Mouse (Mus musculus) lung, embryonic 14.5 days (tissue): ENCODE measurements around the gene Pigw. TPM values are rescaled to one million over a fixed set of nuclear protein-coding genes. Genes with fewer than 3 reads are reported as not detected.

ENCODE experiments used
- ATAC-seq: fragments of 200-750 bp; cut with Nextera tagmentation; 2 replicates; pipeline ENCODE4 v1.8.0; 2017; ENCODE audit warnings: mild to moderate bottlenecking, moderate TSS enrichment, moderate library complexity; ENCODE audit not compliant: insufficient read depth
- DNase-seq: peaks from one replicate; pipeline ENCODE4 v3.0.0-alpha.2; 2015
- H3K27ac ChIP-seq: fragments of 300-500 bp; sonication (generic); 2 replicates; pipeline ENCODE4 v1.5.1; 2014; ENCODE audit warnings: low read depth, mild to moderate bottlenecking, moderate library complexity
- H3K27me3 ChIP-seq: fragments of 300-500 bp; sonication (generic); 2 replicates; pipeline ENCODE4 v1.6.1; 2014; ENCODE audit warnings: low read length, control low read depth; ENCODE audit not compliant: insufficient read depth
- H3K36me3 ChIP-seq: fragments of 300-500 bp; sonication (generic); 2 replicates; pipeline ENCODE4 v1.6.1; 2014; ENCODE audit warnings: control low read depth; ENCODE audit not compliant: insufficient read depth
- H3K4me1 ChIP-seq: fragments of 300-500 bp; sonication (generic); 2 replicates; pipeline ENCODE4 v1.6.1; 2014; ENCODE audit warnings: antibody characterized with exemption, control low read depth; ENCODE audit not compliant: insufficient read depth
- H3K4me2 ChIP-seq: fragments of 300-500 bp; sonication (generic); 2 replicates; pipeline ENCODE4 v1.6.1; 2014; ENCODE audit warnings: mild to moderate bottlenecking
- H3K4me3 ChIP-seq: fragments of 300-500 bp; sonication (generic); 2 replicates; pipeline ENCODE4 v1.5.1; 2014; ENCODE audit warnings: low read depth, low read length
- H3K9ac ChIP-seq: fragments of 300-500 bp; sonication (generic); 2 replicates; pipeline ENCODE4 v1.6.1; 2014
- H3K9me3 ChIP-seq: fragments of 300-500 bp; sonication (generic); 2 replicates; pipeline ENCODE4 v1.6.1; 2016; ENCODE audit warnings: low read depth, low read length, control low read depth
- CTCF ChIP-seq: IDR thresholded peaks from 2 replicates; pipeline ENCODE4 v1.5.1; 2016; ENCODE audit warnings: antibody characterized with exemption, low read depth
- WGBS: fragments of 180-500 bp; shearing (Covaris S2); extraction: QIAGEN DNeasy Blood & Tissue Kit; methylation state at CpG from one replicate; pipeline ENCODE4 v1.1.7; 2014; 5-methylcytosine and 5-hydroxymethylcytosine counted together
- polyA plus RNA-seq: library from polyadenylated mRNA; unstranded; fragments of >200 nt; fragmentation: Nextera tagmentation; extraction: Ambion mirVana; gene quantifications from 2 replicates; pipeline ENCODE4 v1.2.1, GENCODE M21; 2014

The Pigw gene
- polyA plus RNA-seq, 1 experiment from 2014 or later = 2.9 TPM

- Histone ChIP-seq H3K27me3 (no peaks in the 10 kb centered on the region), H3K4me1 (no peaks in the 10 kb centered on the region), H3K36me3 (peaks cover 44% of the 10 kb centered on the region), H3K27ac (no peak overlapping the region), H3K9ac (no peak overlapping the region), H3K9me3 (no peaks in the 10 kb centered on the region), H3K4me3 (no peak overlapping the region), H3K4me2 (peak overlapping the region; percentile 74; the same call in 1 of the 2 replicates)
- no peak for TF ChIP-seq CTCF
- DNase-seq (peak; percentile 4), ATAC-seq (no peak)
- WGBS = 78% methylated on average over 5 of the region's 5 CpGs
Measured at GRCm38 (mm10) chr11:84914673-84915072, 34.6 kb upstream of the Pigw start.

- Histone ChIP-seq H3K27me3 (no peaks in the 10 kb centered on the region), H3K4me3 (no peak overlapping the region), H3K4me2 (no peak overlapping the region), H3K36me3 (peaks cover 85% of the 10 kb centered on the region), H3K9ac (no peak overlapping the region), H3K4me1 (no peaks in the 10 kb centered on the region), H3K9me3 (no peaks in the 10 kb centered on the region), H3K27ac (no peak overlapping the region)
- no peak for DNase-seq
- 85% methylated on average over 4 of the region's 4 CpGs for WGBS
- no peak for ATAC-seq
- TF ChIP-seq CTCF = no peak
Measured at GRCm38 (mm10) chr11:84910411-84910810, 30.3 kb upstream of the Pigw start.

GRCm38 (mm10) chr11:84908480-84908879, 28.4 kb upstream of the Pigw start:
- Histone ChIP-seq H3K36me3 (peaks cover 92% of the 10 kb centered on the region), H3K27me3 (no peaks in the 10 kb centered on the region), H3K4me2 (no peak overlapping the region), H3K9me3 (no peaks in the 10 kb centered on the region), H3K9ac (no peak overlapping the region), H3K27ac (no peak overlapping the region), H3K4me1 (no peaks in the 10 kb centered on the region), H3K4me3 (no peak overlapping the region)
- 91% methylated on average over 6 of the region's 6 CpGs for WGBS
- TF ChIP-seq CTCF = no peak
- DNase-seq (no peak), ATAC-seq (no peak)

- Histone ChIP-seq H3K9me3 (no peaks in the 10 kb centered on the region), H3K4me3 (no peak overlapping the region), H3K9ac (no peak overlapping the region), H3K36me3 (peaks cover 93% of the 10 kb centered on the region), H3K4me1 (no peaks in the 10 kb centered on the region), H3K4me2 (no peak overlapping the region), H3K27ac (no peak overlapping the region), H3K27me3 (no peaks in the 10 kb centered on the region)
- WGBS = 77% methylated on average over 3 of the region's 3 CpGs
- no peak for TF ChIP-seq CTCF
- DNase-seq (no peak), ATAC-seq (no peak)
Measured at GRCm38 (mm10) chr11:84907081-84907480, 27.0 kb upstream of the Pigw start.

- ATAC-seq (no peak), DNase-seq (no peak)
- Histone ChIP-seq H3K4me3 (no peak overlapping the region), H3K9ac (no peak overlapping the region), H3K27me3 (no peaks in the 10 kb centered on the region), H3K4me1 (no peaks in the 10 kb centered on the region), H3K27ac (no peak overlapping the region), H3K9me3 (no peaks in the 10 kb centered on the region), H3K4me2 (no peak overlapping the region), H3K36me3 (peaks cover 95% of the 10 kb centered on the region)
- no peak for TF ChIP-seq CTCF
- WGBS = 78% methylated on average over 9 of the region's 9 CpGs
Measured at GRCm38 (mm10) chr11:84904597-84905144, 24.6 kb upstream of the Pigw start.

- no peak overlapping the region for H3K4me2 ChIP-seq
- WGBS = 84% methylated on average over 15 of the region's 15 CpGs
- H3K9me3 ChIP-seq = no peaks in the 10 kb centered on the region
- ATAC-seq = no peak
- no peaks in the 10 kb centered on the region for H3K27me3 ChIP-seq
- DNase-seq = no peak
- H3K9ac ChIP-seq = no peak overlapping the region
- H3K4me3 ChIP-seq = no peak overlapping the region
- peaks cover 67% of the 10 kb centered on the region for H3K36me3 ChIP-seq
- no peak overlapping the region for H3K27ac ChIP-seq
- H3K4me1 ChIP-seq = no peaks in the 10 kb centered on the region
- TF ChIP-seq CTCF = no peak
Measured at GRCm38 (mm10) chr11:84893113-84893512, 13.0 kb upstream of the Pigw start.

- no peak overlapping the region for H3K9ac ChIP-seq
- H3K27me3 ChIP-seq = no peaks in the 10 kb centered on the region
- H3K9me3 ChIP-seq = no peaks in the 10 kb centered on the region
- ATAC-seq (no peak), DNase-seq (no peak)
- no peak for TF ChIP-seq CTCF
- no peaks in the 10 kb centered on the region for H3K4me1 ChIP-seq
- H3K27ac ChIP-seq = no peak overlapping the region
- no peak overlapping the region for H3K4me3 ChIP-seq
- no peak overlapping the region for H3K4me2 ChIP-seq
- WGBS = 86% methylated on average over 7 of the region's 7 CpGs
- peaks cover 74% of the 10 kb centered on the region for H3K36me3 ChIP-seq
Measured at GRCm38 (mm10) chr11:84891705-84892104, 11.6 kb upstream of the Pigw start.

GRCm38 (mm10) chr11:84889492-84889891, 9.4 kb upstream of the Pigw start:
- ATAC-seq = no peak
- no peaks in the 10 kb centered on the region for H3K27me3 ChIP-seq
- H3K4me3 ChIP-seq = no peak overlapping the region
- H3K9ac ChIP-seq = no peak overlapping the region
- WGBS = 92% methylated on average over 2 of the region's 2 CpGs
- no peaks in the 10 kb centered on the region for H3K4me1 ChIP-seq
- H3K36me3 ChIP-seq = peaks cover 72% of the 10 kb centered on the region
- no peak for DNase-seq
- H3K27ac ChIP-seq = no peak overlapping the region
- no peak overlapping the region for H3K4me2 ChIP-seq
- no peaks in the 10 kb centered on the region for H3K9me3 ChIP-seq
- TF ChIP-seq CTCF = no peak
